Mouse (Mus musculus) neural tube, embryonic 13.5 days (tissue): ENCODE measurements around the gene Ski. TPM values are rescaled to one million over a fixed set of nuclear protein-coding genes. Genes with fewer than 3 reads are reported as not detected.

Source experiments
- ATAC-seq: fragments of 200-750 bp; cut with Nextera tagmentation; 2 replicates; pipeline ENCODE4 v1.8.0; 2017; ENCODE audit warnings: low read depth, mild to moderate bottlenecking, moderate TSS enrichment, moderate library complexity
- H3K27ac ChIP-seq: fragments of 300-500 bp; sonication (generic); replicated peaks from 2 replicates; pipeline ENCODE4 v1.5.1; 2015; ENCODE audit warnings: moderate library complexity, mild to moderate bottlenecking, inconsistent platforms
- H3K27me3 ChIP-seq: fragments of 300-500 bp; sonication (generic); 2 replicates; pipeline ENCODE4 v1.6.1; 2015; ENCODE audit warnings: mild to moderate bottlenecking, inconsistent platforms
- H3K36me3 ChIP-seq: fragments of 300-500 bp; sonication (generic); 2 replicates; pipeline ENCODE4 v1.6.1; 2015; ENCODE audit warnings: mild to moderate bottlenecking, inconsistent platforms
- H3K4me1 ChIP-seq: fragments of 300-500 bp; sonication (generic); replicated peaks from 2 replicates; pipeline ENCODE4 v1.6.1; 2015; ENCODE audit warnings: inconsistent platforms
- H3K4me2 ChIP-seq: fragments of 300-500 bp; sonication (generic); 2 replicates; pipeline ENCODE4 v1.6.1; 2015; ENCODE audit warnings: inconsistent platforms, mild to moderate bottlenecking, moderate library complexity
- H3K4me3 ChIP-seq: fragments of 300-500 bp; sonication (generic); 2 replicates; pipeline ENCODE4 v1.5.1; 2015; ENCODE audit warnings: mild to moderate bottlenecking, inconsistent platforms
- H3K9ac ChIP-seq: fragments of 300-500 bp; sonication (generic); 2 replicates; pipeline ENCODE4 v1.6.1; 2015; ENCODE audit warnings: moderate library complexity, mild to moderate bottlenecking, inconsistent platforms
- H3K9me3 ChIP-seq: fragments of 300-500 bp; sonication (generic); 2 replicates; pipeline ENCODE4 v1.6.1; 2016; ENCODE audit warnings: inconsistent platforms
- WGBS: fragments of 180-500 bp; shearing (Covaris S2); methylation state at CpG from one replicate; pipeline ENCODE4 v1.1.7; 2015; 5-methylcytosine and 5-hydroxymethylcytosine counted together
- polyA plus RNA-seq: library from polyadenylated mRNA; unstranded; fragments of >200 nt; fragmentation: Nextera tagmentation; extraction: Ambion mirVana; gene quantifications from 2 replicates; pipeline ENCODE4 v1.2.1, GENCODE M21; 2015

Ski gene
- polyA plus RNA-seq, 1 experiment from 2014 or later: 11.3 TPM

- Histone ChIP-seq H3K9ac (no peak overlapping the region), H3K4me3 (0 out of 2 replicates have a peak overlapping the region, but pooled peaks have one; percentile 5), H3K36me3 (no peaks in the 10 kb centered on the region), H3K9me3 (no peaks in the 10 kb centered on the region), H3K27ac (peak overlapping the region; percentile 74; the same call in 1 of the 2 replicates), H3K27me3 (no peaks in the 10 kb centered on the region), H3K4me2 (peak overlapping the region; percentile 100), H3K4me1 (peaks cover 95% of the 10 kb centered on the region)
- no peak for ATAC-seq
- WGBS: 52% methylated on average over 12 of the region's 12 CpGs
Measured at GRCm38 (mm10) chr4:155217241-155218103, 4.9 kb downstream of the Ski start.

GRCm38 (mm10) chr4:155215773-155216630 is 6.4 kb downstream of the Ski start:
- no peaks in the 10 kb centered on the region for H3K27me3 ChIP-seq
- 50% methylated on average over 12 of the region's 12 CpGs for WGBS
- H3K4me2 ChIP-seq: peak overlapping the region; percentile 100
- no peaks in the 10 kb centered on the region for H3K9me3 ChIP-seq
- H3K27ac ChIP-seq: peak overlapping the region; percentile 74
- peaks cover 96% of the 10 kb centered on the region for H3K4me1 ChIP-seq
- H3K4me3 ChIP-seq: peak overlapping the region; percentile 8; the same call in 1 of the 2 replicates
- ATAC-seq: no peak
- H3K9ac ChIP-seq: peak overlapping the region; percentile 41; the same call in 1 of the 2 replicates
- 0 out of 2 replicates have a peak, but pooled peaks cover 2% of the 10 kb centered on the region for H3K36me3 ChIP-seq

GRCm38 (mm10) chr4:155215203-155215602 is 7.2 kb downstream of the Ski start:
- no peak overlapping the region for H3K4me3 ChIP-seq
- no peak for ATAC-seq
- WGBS: 55% methylated on average over 9 of the region's 9 CpGs

GRCm38 (mm10) chr4:155214793-155215192 is 7.6 kb downstream of the Ski start:
- Histone ChIP-seq H3K4me3 (no peak overlapping the region), H3K36me3 (0 out of 2 replicates have a peak, but pooled peaks cover 10% of the 10 kb centered on the region), H3K27me3 (no peaks in the 10 kb centered on the region), H3K27ac (no peak overlapping the region), H3K9me3 (no peaks in the 10 kb centered on the region), H3K4me2 (peak overlapping the region; percentile 100), H3K4me1 (peaks cover 86% of the 10 kb centered on the region), H3K9ac (peak overlapping the region; percentile 41)
- no peak for ATAC-seq
- 74% methylated on average over 10 of the region's 10 CpGs for WGBS

More at GRCm38 (mm10) chr4:155215203-155215602, 7.2 kb downstream of the Ski start:
- no peaks in the 10 kb centered on the region for H3K27me3 ChIP-seq
- H3K36me3 ChIP-seq: 0 out of 2 replicates have a peak, but pooled peaks cover 10% of the 10 kb centered on the region
- H3K9ac ChIP-seq: 0 out of 2 replicates have a peak overlapping the region, but pooled peaks have one; percentile 41
- peak overlapping the region; percentile 100 for H3K4me2 ChIP-seq
- no peaks in the 10 kb centered on the region for H3K9me3 ChIP-seq
- H3K4me1 ChIP-seq: peaks cover 88% of the 10 kb centered on the region
- peak overlapping the region; percentile 74; the same call in 1 of the 2 replicates for H3K27ac ChIP-seq

- Histone ChIP-seq H3K9ac (peak overlapping the region; percentile 52), H3K27me3 (no peaks in the 10 kb centered on the region), H3K4me1 (peaks cover 86% of the 10 kb centered on the region), H3K27ac (peak overlapping the region; percentile 79), H3K9me3 (no peaks in the 10 kb centered on the region), H3K36me3 (0 out of 2 replicates have a peak, but pooled peaks cover 10% of the 10 kb centered on the region), H3K4me3 (no peak overlapping the region), H3K4me2 (peak overlapping the region; percentile 100)
- ATAC-seq: no peak
- 64% methylated on average over 6 of the region's 6 CpGs for WGBS
Measured at GRCm38 (mm10) chr4:155214188-155214587, 8.2 kb downstream of the Ski start.

GRCm38 (mm10) chr4:155213752-155214054 is 8.7 kb downstream of the Ski start:
- Histone ChIP-seq H3K4me2 (peak overlapping the region; percentile 100), H3K27me3 (no peaks in the 10 kb centered on the region), H3K9me3 (no peaks in the 10 kb centered on the region), H3K4me1 (peaks cover 86% of the 10 kb centered on the region), H3K4me3 (no peak overlapping the region), H3K36me3 (0 out of 2 replicates have a peak, but pooled peaks cover 10% of the 10 kb centered on the region), H3K9ac (peak overlapping the region; percentile 52; the same call in 1 of the 2 replicates), H3K27ac (peak overlapping the region; percentile 79)
- 67% methylated on average over 6 of the region's 6 CpGs for WGBS
- ATAC-seq: peak; percentile 26; the same call in 1 of the 2 replicates

- WGBS: 45% methylated on average over 9 of the region's 9 CpGs
- H3K4me3 ChIP-seq: no peak overlapping the region
- H3K9ac ChIP-seq: 0 out of 2 replicates have a peak overlapping the region, but pooled peaks have one; percentile 52
- peaks cover 86% of the 10 kb centered on the region for H3K4me1 ChIP-seq
- peak; percentile 50; the same call in 1 of the 2 replicates for ATAC-seq
- H3K27ac ChIP-seq: peak overlapping the region; percentile 79
- H3K27me3 ChIP-seq: no peaks in the 10 kb centered on the region
- H3K4me2 ChIP-seq: peak overlapping the region; percentile 100; the same call in 1 of the 2 replicates
- no peaks in the 10 kb centered on the region for H3K9me3 ChIP-seq
- H3K36me3 ChIP-seq: 0 out of 2 replicates have a peak, but pooled peaks cover 10% of the 10 kb centered on the region
Measured at GRCm38 (mm10) chr4:155213052-155213751, 9.2 kb downstream of the Ski start.

- WGBS: 90% methylated on average over 5 of the region's 5 CpGs
- Histone ChIP-seq H3K27ac (no peak overlapping the region), H3K9me3 (no peaks in the 10 kb centered on the region), H3K4me2 (no peak overlapping the region), H3K9ac (no peak overlapping the region), H3K4me3 (no peak overlapping the region), H3K36me3 (0 out of 2 replicates have a peak, but pooled peaks cover 10% of the 10 kb centered on the region), H3K27me3 (no peaks in the 10 kb centered on the region), H3K4me1 (peaks cover 80% of the 10 kb centered on the region)
- no peak for ATAC-seq
Measured at GRCm38 (mm10) chr4:155209494-155209893, 12.9 kb downstream of the Ski start.

GRCm38 (mm10) chr4:155209079-155209478 is 13.3 kb downstream of the Ski start:
- no peak overlapping the region for H3K9ac ChIP-seq
- H3K27me3 ChIP-seq: no peaks in the 10 kb centered on the region
- peaks cover 76% of the 10 kb centered on the region for H3K4me1 ChIP-seq
- 0 out of 2 replicates have a peak, but pooled peaks cover 10% of the 10 kb centered on the region for H3K36me3 ChIP-seq
- H3K27ac ChIP-seq: no peak overlapping the region
- H3K4me3 ChIP-seq: no peak overlapping the region
- ATAC-seq: no peak
- H3K4me2 ChIP-seq: no peak overlapping the region
- H3K9me3 ChIP-seq: no peaks in the 10 kb centered on the region

GRCm38 (mm10) chr4:155208613-155209012 is 13.8 kb downstream of the Ski start:
- Histone ChIP-seq H3K36me3 (0 out of 2 replicates have a peak, but pooled peaks cover 10% of the 10 kb centered on the region), H3K4me2 (no peak overlapping the region), H3K4me3 (no peak overlapping the region), H3K9ac (no peak overlapping the region; the same call in 1 of the 2 replicates), H3K4me1 (peaks cover 73% of the 10 kb centered on the region), H3K9me3 (no peaks in the 10 kb centered on the region), H3K27me3 (no peaks in the 10 kb centered on the region), H3K27ac (no peak overlapping the region)
- no peak for ATAC-seq
- 52% methylated on average over 7 of the region's 7 CpGs for WGBS

GRCm38 (mm10) chr4:155207841-155208240 is 14.6 kb downstream of the Ski start:
- H3K27me3 ChIP-seq: no peaks in the 10 kb centered on the region
- no peak overlapping the region for H3K27ac ChIP-seq
- H3K4me1 ChIP-seq: peaks cover 73% of the 10 kb centered on the region
- H3K9ac ChIP-seq: no peak overlapping the region
- H3K9me3 ChIP-seq: no peaks in the 10 kb centered on the region
- H3K36me3 ChIP-seq: 0 out of 2 replicates have a peak, but pooled peaks cover 10% of the 10 kb centered on the region
- H3K4me2 ChIP-seq: no peak overlapping the region
- no peak for ATAC-seq
- H3K4me3 ChIP-seq: no peak overlapping the region
- 75% methylated on average over 3 of the region's 3 CpGs for WGBS
